Mouse (Mus musculus): Measurements from ENCODE around the gene Nckap5. TPM values are rescaled to one million over a fixed set of nuclear protein-coding genes. Genes with fewer than 3 reads are reported as not detected.

The Nckap5 gene
- total and polyA plus RNA-seq, 3 experiments, result not detected

- H3K36me3 ChIP-seq (ENCODE audit: control insufficient read depth in 1 of 2, insufficient read depth in 2 of 2, low read length in 2 of 2), result no peaks in the 10 kb centered on the region
- H3K27me3 ChIP-seq (ENCODE audit: control insufficient read depth in 1 of 2, insufficient read depth in 2 of 2, low read length in 2 of 2), result no peaks in the 10 kb centered on the region
- H3K9me3 ChIP-seq (replicated peaks; ENCODE audit: insufficient read depth, low read length), result no peaks in the 10 kb centered on the region
- no peak for DNase-seq (ENCODE audit: low read depth, low spot score)
- no peak overlapping the region for H3K9ac ChIP-seq (ENCODE audit: control insufficient read depth, low read depth, low read length, poor library complexity, severe bottlenecking)
- H3K4me1 ChIP-seq (ENCODE audit: control insufficient read depth in 1 of 2, insufficient read depth in 2 of 2, low read length in 2 of 2), result no peaks in the 10 kb centered on the region
- H3K79me2 ChIP-seq (ENCODE audit: control insufficient read depth, insufficient read depth, low read length, poor library complexity), result no peaks in the 10 kb centered on the region
- H3K4me3 ChIP-seq (ENCODE audit: control insufficient read depth in 1 of 2, insufficient read depth in 1 of 2, low read depth in 2 of 2, low read length in 2 of 2), result no peak overlapping the region
- no peak overlapping the region for H3K27ac ChIP-seq (ENCODE audit: control insufficient read depth, low read depth, low read length)
- TF ChIP-seq MAFK (IDR thresholded peaks at IDR 0.05; ENCODE audit: borderline replicate concordance, low read depth, low read length) (no peak), SIN3A (IDR thresholded peaks at IDR 0.05; ENCODE audit: low read length) (no peak), CTCF (IDR thresholded peaks at IDR 0.05 in 2 of 3, conservative IDR thresholded peaks at IDR 0.05 in 1 of 3; ENCODE audit: control insufficient read depth in 1 of 3, insufficient read depth in 1 of 3, low read depth in 2 of 3, low read length in 3 of 3, poor library complexity in 1 of 3, severe bottlenecking in 1 of 3) (no peak), ZKSCAN1 (IDR thresholded peaks at IDR 0.05; ENCODE audit: low read depth, low read length) (no peak)
These were observed 80.4 kb downstream of the Nckap5 start for GRCm38 (mm10) chr1:126750156-126750555.

- no peaks in the 10 kb centered on the region for H3K79me2 ChIP-seq (ENCODE audit: control insufficient read depth, insufficient read depth, low read length, poor library complexity)
- H3K9me3 ChIP-seq (replicated peaks; ENCODE audit: insufficient read depth, low read length), result no peaks in the 10 kb centered on the region
- no peak overlapping the region for H3K27ac ChIP-seq (ENCODE audit: control insufficient read depth, low read depth, low read length)
- no peaks in the 10 kb centered on the region for H3K4me1 ChIP-seq (ENCODE audit: control insufficient read depth in 1 of 2, insufficient read depth in 2 of 2, low read length in 2 of 2)
- no peaks in the 10 kb centered on the region for H3K27me3 ChIP-seq (ENCODE audit: control insufficient read depth in 1 of 2, insufficient read depth in 2 of 2, low read length in 2 of 2)
- no peak overlapping the region for H3K4me3 ChIP-seq (ENCODE audit: control insufficient read depth in 1 of 2, insufficient read depth in 1 of 2, low read depth in 2 of 2, low read length in 2 of 2)
- no peaks in the 10 kb centered on the region for H3K36me3 ChIP-seq (ENCODE audit: control insufficient read depth in 1 of 2, insufficient read depth in 2 of 2, low read length in 2 of 2)
- DNase-seq (ENCODE audit: low read depth, low spot score), result no peak
- no peak overlapping the region for H3K9ac ChIP-seq (ENCODE audit: control insufficient read depth, low read depth, low read length, poor library complexity, severe bottlenecking)
- TF ChIP-seq ETS1 (IDR thresholded peaks at IDR 0.05; ENCODE audit: low read depth, low read length) (no peak), ZC3H11A (IDR thresholded peaks at IDR 0.05; ENCODE audit: low read depth, low read length) (no peak), JUND (IDR thresholded peaks at IDR 0.05; ENCODE audit: low read depth, low read length) (no peak), KAT2A (conservative IDR thresholded peaks at IDR 0.05; ENCODE audit: low read depth, low read length) (no peak), E2F4 (IDR thresholded peaks at IDR 0.05; ENCODE audit: borderline replicate concordance, low read depth, low read length) (no peak), MXI1 (IDR thresholded peaks at IDR 0.05; ENCODE audit: low read depth, low read length) (no peak), TCF12 (IDR thresholded peaks at IDR 0.05; ENCODE audit: low read depth, low read length) (no peak), USF1 (IDR thresholded peaks at IDR 0.05; ENCODE audit: low read depth, low read length) (no peak)
These were observed 82.7 kb downstream of the Nckap5 start for GRCm38 (mm10) chr1:126747914-126748313.

GRCm38 (mm10) chr1:126745482-126746136 lies 85.0 kb downstream of the Nckap5 start:
- no peaks in the 10 kb centered on the region for H3K36me3 ChIP-seq (ENCODE audit: control insufficient read depth in 1 of 2, insufficient read depth in 2 of 2, low read length in 2 of 2)
- no peak overlapping the region for H3K9ac ChIP-seq (ENCODE audit: control insufficient read depth, low read depth, low read length, poor library complexity, severe bottlenecking)
- no peaks in the 10 kb centered on the region for H3K79me2 ChIP-seq (ENCODE audit: control insufficient read depth, insufficient read depth, low read length, poor library complexity)
- no peaks in the 10 kb centered on the region for H3K9me3 ChIP-seq (replicated peaks; ENCODE audit: insufficient read depth, low read length)
- DNase-seq (ENCODE audit: low read depth, low spot score), result no peak
- TF ChIP-seq MXI1 (IDR thresholded peaks at IDR 0.05; ENCODE audit: low read depth, low read length) (no peak), SIN3A (IDR thresholded peaks at IDR 0.05; ENCODE audit: low read length) (no peak), NRF1 (IDR thresholded peaks at IDR 0.05; ENCODE audit: insufficient read depth, low read depth, low read length, poor library complexity, severe bottlenecking) (no peak), GABPA (IDR thresholded peaks at IDR 0.05; ENCODE audit: low read depth, low read length) (no peak), RCOR1 (IDR thresholded peaks at IDR 0.05; ENCODE audit: low read depth, low read length) (no peak), CHD1 (IDR thresholded peaks at IDR 0.05; ENCODE audit: low read depth, low read length) (no peak)
- H3K27me3 ChIP-seq (ENCODE audit: control insufficient read depth in 1 of 2, insufficient read depth in 2 of 2, low read length in 2 of 2), result no peaks in the 10 kb centered on the region
- no peak overlapping the region for H3K4me3 ChIP-seq (ENCODE audit: control insufficient read depth in 1 of 2, insufficient read depth in 1 of 2, low read depth in 2 of 2, low read length in 2 of 2)
- H3K4me1 ChIP-seq (ENCODE audit: control insufficient read depth in 1 of 2, insufficient read depth in 2 of 2, low read length in 2 of 2), result no peaks in the 10 kb centered on the region
- no peak overlapping the region for H3K27ac ChIP-seq (ENCODE audit: control insufficient read depth, low read depth, low read length)

Measured in MEL (cell line).